Mouse (Mus musculus): ENCODE data around the gene 1700067P10Rik. TPM values are rescaled to one million over a fixed set of nuclear protein-coding genes. Genes with fewer than 3 reads are reported as not detected.

Gene 1700067P10Rik
- total RNA-seq (2015) (not detected in 2 replicates), total RNA-seq (2017) (not detected in 2 replicates)

- ATAC-seq (ENCODE audit: poor library complexity, severe bottlenecking) = no peak
These were observed at the start of gene 1700067P10Rik for GRCm38 (mm10) chr17:48089019-48089418. 1700067P10Rik (plus strand) TSS chr17:48089319.

GRCm38 (mm10) chr17:48041351-48042287 is 47.5 kb upstream of the 1700067P10Rik start:
- ATAC-seq (ENCODE audit: poor library complexity, severe bottlenecking) = peak; percentile 29; the same call in 1 of the 2 replicates

- peak; percentile 70 for ATAC-seq (ENCODE audit: poor library complexity, severe bottlenecking)
These were observed 45.8 kb upstream of the 1700067P10Rik start for GRCm38 (mm10) chr17:48043154-48043880.

GRCm38 (mm10) chr17:48045631-48046030 is 43.5 kb upstream of the 1700067P10Rik start:
- peak; percentile 30; the same call in 1 of the 2 replicates for ATAC-seq (ENCODE audit: poor library complexity, severe bottlenecking)

- ATAC-seq (ENCODE audit: poor library complexity, severe bottlenecking) = no peak
These were observed 37.3 kb upstream of the 1700067P10Rik start for GRCm38 (mm10) chr17:48051638-48052337.

GRCm38 (mm10) chr17:48052338-48053067 is 36.6 kb upstream of the 1700067P10Rik start:
- no peak for ATAC-seq (ENCODE audit: poor library complexity, severe bottlenecking)

- no peak for ATAC-seq (ENCODE audit: poor library complexity, severe bottlenecking)
These were observed 35.5 kb upstream of the 1700067P10Rik start for GRCm38 (mm10) chr17:48053646-48054045.

- ATAC-seq (ENCODE audit: poor library complexity, severe bottlenecking) = no peak
These were observed 33.9 kb upstream of the 1700067P10Rik start for GRCm38 (mm10) chr17:48055076-48055816.

- no peak for ATAC-seq (ENCODE audit: poor library complexity, severe bottlenecking)
These were observed 31.7 kb upstream of the 1700067P10Rik start for GRCm38 (mm10) chr17:48057382-48057781.

GRCm38 (mm10) chr17:48064196-48064843 is 24.8 kb upstream of the 1700067P10Rik start:
- ATAC-seq (ENCODE audit: poor library complexity, severe bottlenecking) = no peak

GRCm38 (mm10) chr17:48065081-48065501 is 24.0 kb upstream of the 1700067P10Rik start:
- ATAC-seq (ENCODE audit: poor library complexity, severe bottlenecking) = no peak

GRCm38 (mm10) chr17:48067083-48067614 is 22.0 kb upstream of the 1700067P10Rik start:
- no peak for ATAC-seq (ENCODE audit: poor library complexity, severe bottlenecking)

GRCm38 (mm10) chr17:48067729-48068128 is 21.4 kb upstream of the 1700067P10Rik start:
- ATAC-seq (ENCODE audit: poor library complexity, severe bottlenecking) = no peak

- no peak for ATAC-seq (ENCODE audit: poor library complexity, severe bottlenecking)
These were observed 8.5 kb upstream of the 1700067P10Rik start for GRCm38 (mm10) chr17:48080626-48081025.

GRCm38 (mm10) chr17:48089446-48089845 is 327 bp downstream of the 1700067P10Rik start:
- no peak for ATAC-seq (ENCODE audit: poor library complexity, severe bottlenecking)

- ATAC-seq (ENCODE audit: poor library complexity, severe bottlenecking) = no peak
These were observed 1.2 kb downstream of the 1700067P10Rik start for GRCm38 (mm10) chr17:48090305-48090704.

GRCm38 (mm10) chr17:48093286-48093817 is 4.2 kb downstream of the 1700067P10Rik start:
- no peak for ATAC-seq (ENCODE audit: poor library complexity, severe bottlenecking)
